Mouse (Mus musculus): ENCODE measurements at regions not wholly inside any gene's neighbourhood (a gene's known extent, or its start where the extent isn't known, plus 50 kb on each side); places are given as distances from the start of the nearest gene placed in this dataset.

GRCm38 (mm10) chr2:173337666-173338065 is 61.3 kb upstream of the Pmepa1 start:
- no peak for TF ChIP-seq CTCF (IDR thresholded peaks at IDR 0.05 in 2 of 3, conservative IDR thresholded peaks at IDR 0.05 in 1 of 3; ENCODE audit: control insufficient read depth in 1 of 3, insufficient read depth in 1 of 3, low read depth in 2 of 3, low read length in 3 of 3, poor library complexity in 1 of 3, severe bottlenecking in 1 of 3)
- no peak for TF ChIP-seq TBP (IDR thresholded peaks at IDR 0.05; ENCODE audit: low read depth, low read length)
- no peak for TF ChIP-seq USF1 (IDR thresholded peaks at IDR 0.05; ENCODE audit: low read depth, low read length)
- TF ChIP-seq POLR2A (IDR thresholded peaks at IDR 0.05; ENCODE audit: control insufficient read depth in 1 of 2, insufficient read depth in 1 of 2, low read depth in 1 of 2, low read length in 2 of 2, poor library complexity in 1 of 2): no peak
